Mouse (Mus musculus): ENCODE results near the gene Pafah1b2. TPM values are rescaled to one million over a fixed set of nuclear protein-coding genes. Genes with fewer than 3 reads are reported as not detected.
A peak's percentile ranks its signal among the peaks of the same experiment; 100 is the strongest.

The Pafah1b2 gene
- total RNA-seq, 2 experiments from 2014 or later: 212 to 230 TPM

GRCm38 (mm10) chr9:45999009-45999408 lies 13.5 kb downstream of the Pafah1b2 start:
- intact Hi-C loops (cut with DNase I): no loop called here
- DNase-seq (ENCODE audit: low spot score in 2 of 2): no peak

GRCm38 (mm10) chr9:45985229-45985567 lies 27.3 kb downstream of the Pafah1b2 start:
- DNase-seq (ENCODE audit: low spot score in 2 of 2): peak; percentile 54 to 58
- intact Hi-C loops (cut with DNase I): no loop called here

GRCm38 (mm10) chr9:45984409-45985228 lies 27.9 kb downstream of the Pafah1b2 start:
- peak; percentile 87 to 89 for DNase-seq (ENCODE audit: low spot score in 2 of 2)
- intact Hi-C loops (cut with DNase I): no loop called here

- peak; percentile 18 to 19 for DNase-seq (ENCODE audit: low spot score in 2 of 2)
- intact Hi-C loops (cut with DNase I): no loop called here
Measured at GRCm38 (mm10) chr9:45983676-45984408, 28.6 kb downstream of the Pafah1b2 start.

GRCm38 (mm10) chr9:45981331-45981730 lies 31.2 kb downstream of the Pafah1b2 start:
- intact Hi-C loops (cut with DNase I): no loop called here

GRCm38 (mm10) chr9:45980611-45981010 lies 31.9 kb downstream of the Pafah1b2 start:
- intact Hi-C loops (cut with DNase I): no loop called here
- no peak for DNase-seq (ENCODE audit: low spot score in 2 of 2)

More at GRCm38 (mm10) chr9:45981331-45981730, 31.2 kb downstream of the Pafah1b2 start:
- DNase-seq (ENCODE audit: low spot score in 2 of 2): no peak

GRCm38 (mm10) chr9:45979778-45980177 lies 32.7 kb downstream of the Pafah1b2 start:
- DNase-seq (ENCODE audit: low spot score in 2 of 2): no peak
- intact Hi-C loops (cut with DNase I): no loop called here

GRCm38 (mm10) chr9:45976884-45977283 lies 35.6 kb downstream of the Pafah1b2 start:
- intact Hi-C loops (cut with DNase I): no loop called here
- no peak for DNase-seq (ENCODE audit: low spot score in 2 of 2)

- DNase-seq (ENCODE audit: low spot score in 2 of 2): no peak
- intact Hi-C loops (cut with DNase I): no loop called here
Measured at GRCm38 (mm10) chr9:45963577-45963976, 48.9 kb downstream of the Pafah1b2 start.

GRCm38 (mm10) chr9:45961855-45962254 lies 50.6 kb downstream of the Pafah1b2 start:
- intact Hi-C loops (cut with DNase I): no loop called here
- DNase-seq (ENCODE audit: low spot score in 2 of 2): no peak

- no peak for DNase-seq (ENCODE audit: low spot score in 2 of 2)
- intact Hi-C loops (cut with DNase I): no loop called here
Measured at GRCm38 (mm10) chr9:45959661-45960060, 52.8 kb downstream of the Pafah1b2 start.

- DNase-seq (ENCODE audit: low spot score in 2 of 2): no peak
- intact Hi-C loops (cut with DNase I): no loop called here
Measured at GRCm38 (mm10) chr9:45958851-45959250, 53.6 kb downstream of the Pafah1b2 start.

- no peak for DNase-seq (ENCODE audit: low spot score in 2 of 2)
- intact Hi-C loops (cut with DNase I): no loop called here
Measured at GRCm38 (mm10) chr9:45958023-45958670, 54.3 kb downstream of the Pafah1b2 start.

- intact Hi-C loops (cut with DNase I): no loop called here
- peak; percentile 85 to 93 for DNase-seq (ENCODE audit: low spot score in 2 of 2)
Measured at GRCm38 (mm10) chr9:45955107-45955963, 57.2 kb downstream of the Pafah1b2 start, which contains the start of gene Sidt2. Sidt2 (minus strand) TSS chr9:45955258.

GRCm38 (mm10) chr9:45954294-45955106 lies 58.0 kb downstream of the Pafah1b2 start:
- intact Hi-C loops (cut with DNase I): no loop called here
- peak; percentile 42 to 55 for DNase-seq (ENCODE audit: low spot score in 2 of 2)

- intact Hi-C loops (cut with DNase I): no loop called here
Measured at GRCm38 (mm10) chr9:45953511-45954293, 58.8 kb downstream of the Pafah1b2 start.

GRCm38 (mm10) chr9:45952890-45953289 lies 59.6 kb downstream of the Pafah1b2 start:
- intact Hi-C loops (cut with DNase I): no loop called here
- no peak for DNase-seq (ENCODE audit: low spot score in 2 of 2)

More at GRCm38 (mm10) chr9:45953511-45954293, 58.8 kb downstream of the Pafah1b2 start:
- no peak for DNase-seq (ENCODE audit: low spot score in 2 of 2)

- intact Hi-C loops (cut with DNase I): no loop called here
- DNase-seq (ENCODE audit: low spot score in 2 of 2): no peak
Measured at GRCm38 (mm10) chr9:45952057-45952456, 60.4 kb downstream of the Pafah1b2 start.
